Mouse (Mus musculus): Measurements from ENCODE around the gene Cyp4f16. TPM values are rescaled to one million over a fixed set of nuclear protein-coding genes. Genes with fewer than 3 reads are reported as not detected.
A peak's percentile ranks its signal among the peaks of the same experiment; 100 is the strongest.
"Not testable (repeated sequence)": the region's sequence is repeated elsewhere in the genome, so short reads cannot be mapped to it uniquely, and the experiment has no call there.

Cyp4f16 gene
- polyA plus RNA-seq, 1 experiment from 2014 or later, result 17.0 TPM

- Histone ChIP-seq H3K4me3 (no peak overlapping the region), H3K9me3 (no peaks in the 10 kb centered on the region), H3K36me3 (replicated peaks) (peaks cover 33% of the 10 kb centered on the region), H3K27me3 (replicated peaks; ENCODE audit: low read depth, poor library complexity, severe bottlenecking) (no peaks in the 10 kb centered on the region), H3K27ac (replicated peaks) (no peak overlapping the region), H3K4me1 (peaks cover 9% of the 10 kb centered on the region)
- WGBS, result 90% methylated on average over 11 of the region's 11 CpGs
- no peak for DNase-seq (ENCODE audit: low spot score)
These were observed 12.5 kb upstream of the Cyp4f16 start for GRCm38 (mm10) chr17:32523895-32524294.

DNA sequence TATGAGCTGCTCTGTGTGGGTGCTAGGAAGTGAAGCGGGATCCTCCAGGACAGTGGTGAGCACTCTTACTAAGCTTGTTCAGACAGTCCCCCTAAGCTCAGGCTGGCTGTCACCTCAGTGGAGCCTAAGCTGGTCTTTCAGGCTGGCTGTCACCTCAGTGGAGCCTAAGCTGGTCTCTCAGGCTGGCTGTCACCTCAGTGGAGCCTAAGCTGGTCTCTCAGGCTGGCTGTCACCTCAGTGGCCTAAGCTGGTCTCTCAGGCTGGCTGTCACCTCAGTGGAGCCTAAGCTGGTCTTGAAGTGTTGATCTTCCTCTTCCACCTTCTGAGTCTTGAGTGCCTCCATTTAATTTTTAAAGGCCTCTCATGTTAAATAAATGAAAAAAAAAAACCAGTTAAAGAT lies 10.0 kb upstream of the Cyp4f16 start:
- H3K27ac ChIP-seq (replicated peaks); H3K4me1 ChIP-seq; H3K4me3 ChIP-seq; DNase-seq (ENCODE audit: low spot score); H3K9me3 ChIP-seq; H3K27me3 ChIP-seq (replicated peaks; ENCODE audit: low read depth, poor library complexity, severe bottlenecking): not testable (repeated sequence)
- 90% methylated on average over 1 of the region's 1 CpGs for WGBS
- H3K36me3 ChIP-seq (replicated peaks), result peaks cover 27% of the 10 kb centered on the region

GRCm38 (mm10) chr17:32527748-32528147 lies 8.6 kb upstream of the Cyp4f16 start:
- H3K4me3 ChIP-seq, result peak overlapping the region; percentile 52; the same call in 1 of the 2 replicates
- 87% methylated on average over 11 of the region's 11 CpGs for WGBS
- H3K9me3 ChIP-seq, result no peaks in the 10 kb centered on the region
- peaks cover 20% of the 10 kb centered on the region for H3K36me3 ChIP-seq (replicated peaks)
- peaks cover 9% of the 10 kb centered on the region for H3K4me1 ChIP-seq
- H3K27me3 ChIP-seq (replicated peaks; ENCODE audit: low read depth, poor library complexity, severe bottlenecking), result no peaks in the 10 kb centered on the region
- H3K27ac ChIP-seq (replicated peaks), result no peak overlapping the region
- DNase-seq (ENCODE audit: low spot score), result no peak

DNA sequence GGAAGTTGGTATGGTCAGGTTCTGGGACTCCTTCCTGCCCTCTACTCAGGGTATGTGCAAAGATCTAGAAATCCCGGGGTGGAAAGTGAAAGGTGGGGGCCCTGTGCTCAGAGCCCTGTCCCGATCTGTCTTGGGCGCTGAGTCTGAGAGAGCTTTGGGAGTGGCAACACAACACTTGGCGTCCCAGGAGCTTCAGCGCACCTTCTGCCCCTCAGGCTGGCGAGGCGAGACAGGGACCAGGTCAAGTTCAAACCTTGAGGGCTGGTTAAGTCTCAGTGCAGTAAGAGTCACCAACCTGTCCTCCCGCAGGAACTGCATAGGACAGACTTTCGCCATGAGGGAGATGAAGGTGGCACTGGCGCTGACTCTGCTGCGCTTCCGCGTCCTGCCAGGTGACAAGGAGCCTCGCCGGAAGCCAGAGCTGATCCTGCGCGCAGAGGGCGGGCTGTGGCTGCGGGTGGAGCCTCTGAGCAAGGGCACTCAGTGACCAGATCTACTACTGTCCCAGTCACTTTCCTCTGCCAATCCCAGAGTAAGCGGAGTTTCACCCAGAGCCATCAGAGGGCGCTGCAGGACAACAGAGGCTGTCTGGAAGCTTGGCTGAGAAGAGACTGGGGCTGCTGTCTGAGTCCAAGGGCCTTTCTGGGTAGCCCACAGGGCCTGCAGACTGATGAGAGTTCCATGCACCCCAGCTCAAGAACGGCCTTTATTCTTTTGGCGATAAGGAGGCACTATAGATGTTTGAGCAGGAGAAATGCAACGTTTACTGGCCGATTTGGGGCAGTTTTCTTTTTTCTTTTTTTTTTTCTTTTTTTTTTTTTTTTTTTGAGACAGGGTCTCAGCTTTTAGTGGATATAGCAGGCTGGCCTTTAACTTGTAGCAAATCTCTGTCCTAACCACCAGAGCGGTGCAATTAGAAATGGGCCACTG lies 7.7 kb upstream of the Cyp4f16 start:
- peaks cover 9% of the 10 kb centered on the region for H3K4me1 ChIP-seq
- peak; percentile 86 for DNase-seq (ENCODE audit: low spot score)
- H3K4me3 ChIP-seq, result peak overlapping the region; percentile 52
- H3K36me3 ChIP-seq (replicated peaks), result peaks cover 18% of the 10 kb centered on the region
- whole genome bisulfite sequencing, result 15% methylated on average over 26 of the region's 26 CpGs
- no peak overlapping the region; the same call in 1 of the 2 replicates for H3K27ac ChIP-seq (replicated peaks)
- H3K9me3 ChIP-seq, result no peaks in the 10 kb centered on the region
- no peaks in the 10 kb centered on the region for H3K27me3 ChIP-seq (replicated peaks; ENCODE audit: low read depth, poor library complexity, severe bottlenecking)

DNA sequence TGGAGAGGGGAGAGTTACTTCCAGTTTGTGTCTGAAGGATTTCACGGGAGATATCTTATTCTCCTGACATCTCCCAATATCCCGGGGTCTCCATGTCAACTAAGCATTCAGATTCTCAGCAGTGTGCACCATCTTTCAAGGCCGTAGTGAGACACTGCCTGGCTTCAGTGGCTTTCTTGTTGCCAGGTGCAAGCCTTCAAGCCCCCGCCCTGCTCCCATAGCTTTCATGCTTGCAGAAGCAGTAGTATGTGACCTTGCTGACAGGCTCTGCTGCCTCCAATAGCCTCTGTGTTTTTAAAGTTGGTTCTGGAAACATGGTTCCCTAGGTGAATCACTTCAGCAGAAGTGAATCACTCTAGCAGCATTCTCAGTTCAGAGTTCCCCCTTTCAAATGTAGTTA lies 4.0 kb upstream of the Cyp4f16 start:
- H3K27ac ChIP-seq (replicated peaks); H3K27me3 ChIP-seq (replicated peaks; ENCODE audit: low read depth, poor library complexity, severe bottlenecking); H3K4me3 ChIP-seq; H3K36me3 ChIP-seq (replicated peaks); DNase-seq (ENCODE audit: low spot score); H3K9me3 ChIP-seq: not testable (repeated sequence)
- 69% methylated on average over 4 of the region's 4 CpGs for WGBS
- H3K4me1 ChIP-seq, result peaks cover 23% of the 10 kb centered on the region

DNA sequence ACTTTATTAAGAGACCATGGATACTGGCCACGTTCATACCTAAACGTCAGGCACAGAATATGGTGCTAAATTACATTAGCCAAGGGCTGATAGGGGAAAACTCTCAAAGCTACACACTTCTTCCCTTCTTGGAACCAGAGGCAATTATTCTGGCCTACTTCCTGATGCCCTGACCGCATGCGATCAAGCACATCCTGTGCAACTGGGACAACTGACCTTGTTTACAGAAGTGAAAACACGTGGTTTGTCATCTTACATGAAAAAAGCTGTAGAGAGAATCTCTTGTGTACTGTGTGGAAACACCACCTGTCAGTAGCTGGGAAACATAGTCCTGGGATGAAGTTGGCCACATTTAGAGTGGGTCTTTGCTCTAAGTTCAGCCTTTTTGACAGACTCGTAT lies 2.3 kb upstream of the Cyp4f16 start:
- no peak overlapping the region for H3K27ac ChIP-seq (replicated peaks)
- no peak overlapping the region for H3K4me3 ChIP-seq
- no peak for DNase-seq (ENCODE audit: low spot score)
- H3K36me3 ChIP-seq (replicated peaks), result no peaks in the 10 kb centered on the region
- no peaks in the 10 kb centered on the region for H3K9me3 ChIP-seq
- H3K4me1 ChIP-seq, result peaks cover 14% of the 10 kb centered on the region
- no peaks in the 10 kb centered on the region for H3K27me3 ChIP-seq (replicated peaks; ENCODE audit: low read depth, poor library complexity, severe bottlenecking)
- WGBS, result 83% methylated on average over 6 of the region's 6 CpGs

DNA sequence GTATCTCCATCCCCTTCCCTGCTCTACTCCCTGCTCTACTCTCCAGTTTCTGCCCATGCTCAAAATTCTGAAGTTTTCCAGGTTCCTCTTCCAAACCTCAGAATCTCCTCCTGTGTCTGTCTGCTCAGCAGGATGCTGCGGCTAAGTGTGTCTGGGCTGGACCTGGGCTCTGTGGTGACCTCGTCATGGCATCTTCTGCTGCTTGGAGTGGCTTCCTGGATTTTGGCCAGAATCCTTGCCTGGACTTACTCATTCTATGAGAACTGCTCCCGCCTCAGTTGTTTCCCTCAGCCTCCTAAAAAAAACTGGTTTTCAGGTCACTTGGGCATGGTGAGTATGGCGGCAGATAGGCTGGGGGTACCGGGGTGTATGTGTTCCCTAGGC lies 501 bp downstream of the Cyp4f16 start:
- Histone ChIP-seq H3K36me3 (replicated peaks) (no peaks in the 10 kb centered on the region), H3K9me3 (no peaks in the 10 kb centered on the region), H3K4me1 (peaks cover 14% of the 10 kb centered on the region), H3K27me3 (replicated peaks; ENCODE audit: low read depth, poor library complexity, severe bottlenecking) (no peaks in the 10 kb centered on the region), H3K4me3 (peak overlapping the region; percentile 56), H3K27ac (replicated peaks) (peak overlapping the region; percentile 69)
- 70% methylated on average over 5 of the region's 5 CpGs for WGBS
- DNase-seq (ENCODE audit: low spot score), result no peak

- not testable (repeated sequence) for H3K27ac ChIP-seq (replicated peaks); H3K4me3 ChIP-seq; H3K27me3 ChIP-seq (replicated peaks; ENCODE audit: low read depth, poor library complexity, severe bottlenecking); H3K9me3 ChIP-seq; DNase-seq (ENCODE audit: low spot score); H3K4me1 ChIP-seq
- peaks cover 18% of the 10 kb centered on the region for H3K36me3 ChIP-seq (replicated peaks)
- WGBS, result 89% methylated on average over 5 of the region's 5 CpGs
These were observed 8.4 kb downstream of the Cyp4f16 start for GRCm38 (mm10) chr17:32544792-32545191.

GRCm38 (mm10) chr17:32550377-32550776 lies 14.0 kb downstream of the Cyp4f16 start:
- not testable (repeated sequence) for H3K4me1 ChIP-seq; H3K9me3 ChIP-seq; DNase-seq (ENCODE audit: low spot score); H3K36me3 ChIP-seq (replicated peaks); H3K27me3 ChIP-seq (replicated peaks; ENCODE audit: low read depth, poor library complexity, severe bottlenecking)
- peak overlapping the region; percentile 54 for H3K4me3 ChIP-seq
- 95% methylated on average over 3 of the region's 3 CpGs for WGBS
- H3K27ac ChIP-seq (replicated peaks), result 0 out of 2 replicates have a peak overlapping the region, but pooled peaks have one; percentile 65

DNA sequence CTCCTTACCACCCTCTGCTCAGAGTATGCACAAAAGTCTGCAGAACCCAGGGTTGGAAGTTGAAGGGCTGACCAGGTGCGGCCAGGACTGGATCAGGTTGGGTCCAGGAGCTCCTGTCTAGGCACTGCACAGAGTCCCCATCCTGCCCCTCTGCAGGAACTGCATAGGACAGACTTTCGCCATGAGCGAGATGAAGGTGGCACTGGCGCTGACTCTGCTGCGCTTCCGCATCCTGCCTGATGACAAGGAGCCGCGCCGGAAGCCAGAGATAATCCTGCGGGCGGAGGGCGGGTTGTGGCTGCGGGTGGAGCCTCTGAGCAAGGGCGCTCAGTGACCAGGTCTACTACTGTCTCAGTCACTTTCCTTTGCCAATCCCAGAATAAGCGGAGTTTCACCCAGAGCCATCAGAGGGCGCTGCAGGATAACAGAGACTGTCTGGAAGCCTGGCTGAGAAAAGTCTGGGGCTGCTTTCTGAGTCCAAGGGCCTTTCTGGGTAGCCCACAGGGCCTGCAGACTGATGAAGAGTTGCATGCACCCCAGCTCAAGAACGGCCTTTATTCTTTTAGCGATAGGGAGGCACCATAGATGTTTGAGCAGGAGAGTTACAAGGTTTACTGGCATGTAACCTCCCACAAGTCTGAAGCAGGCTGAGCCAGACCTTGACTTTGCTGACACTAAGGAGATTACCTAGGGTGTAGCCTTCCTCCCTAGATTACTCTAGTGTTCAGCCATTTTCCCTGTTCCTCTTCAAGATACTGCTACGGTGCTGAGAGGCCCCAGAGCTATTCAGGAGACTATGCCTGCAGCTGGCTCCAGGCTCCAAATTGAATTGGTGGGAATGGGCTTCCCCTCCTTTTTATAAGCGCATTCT lies 14.8 kb downstream of the Cyp4f16 start:
- WGBS, result 14% methylated on average over 20 of the region's 20 CpGs
- Histone ChIP-seq H3K4me1 (peaks cover 7% of the 10 kb centered on the region), H3K4me3 (peak overlapping the region; percentile 54), H3K36me3 (replicated peaks) (no peaks in the 10 kb centered on the region), H3K27ac (replicated peaks) (peak overlapping the region; percentile 65), H3K27me3 (replicated peaks; ENCODE audit: low read depth, poor library complexity, severe bottlenecking) (no peaks in the 10 kb centered on the region), H3K9me3 (no peaks in the 10 kb centered on the region)
- peak; percentile 84 for DNase-seq (ENCODE audit: low spot score)

DNA sequence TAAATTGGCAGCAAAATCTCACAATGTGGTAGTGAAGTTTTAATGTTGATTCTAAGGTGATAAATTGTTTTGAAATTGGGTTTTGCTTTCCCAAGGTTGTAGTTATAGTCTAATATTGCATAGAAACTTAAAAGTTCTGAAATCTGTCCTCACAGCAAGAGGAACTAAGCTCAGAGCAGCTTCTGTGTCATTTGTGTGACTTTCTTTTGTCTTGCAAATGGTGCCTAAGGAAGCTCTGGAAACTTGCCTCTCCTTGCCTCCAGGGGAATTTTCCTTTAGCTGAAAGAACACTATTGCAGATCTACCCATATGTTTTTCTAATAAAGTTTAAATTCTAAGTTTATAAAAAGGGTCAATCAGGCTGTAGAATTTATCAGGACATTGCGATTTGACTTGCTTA lies 16.7 kb downstream of the Cyp4f16 start:
- 56% methylated on average over 1 of the region's 1 CpGs for WGBS
- H3K4me1 ChIP-seq; H3K9me3 ChIP-seq; H3K36me3 ChIP-seq (replicated peaks); H3K27me3 ChIP-seq (replicated peaks; ENCODE audit: low read depth, poor library complexity, severe bottlenecking); DNase-seq (ENCODE audit: low spot score); H3K4me3 ChIP-seq; H3K27ac ChIP-seq (replicated peaks): not testable (repeated sequence)

GRCm38 (mm10) chr17:32554368-32554767 lies 18.0 kb downstream of the Cyp4f16 start:
- WGBS, result 83% methylated on average over 9 of the region's 9 CpGs
- H3K36me3 ChIP-seq (replicated peaks); H3K9me3 ChIP-seq; H3K4me1 ChIP-seq; H3K4me3 ChIP-seq; H3K27ac ChIP-seq (replicated peaks); H3K27me3 ChIP-seq (replicated peaks; ENCODE audit: low read depth, poor library complexity, severe bottlenecking); DNase-seq (ENCODE audit: low spot score): not testable (repeated sequence)

Measured in embryonic facial prominence, embryonic 10.5 days (tissue).